Comparison of ENCODE assay signal across 8 mouse cellular contexts in genomic region chr11:57646940-57647339, GRCm38 (mm10). TPM values are rescaled to one million over a fixed set of nuclear protein-coding genes. Genes with fewer than 3 reads are reported as not detected.
DNase-seq lines count a peak whose midpoint lies in the region; ATAC-seq and TF ChIP-seq lines count a peak whose summit lies in the region.

No protein-coding gene starts in this region.

- H3K4me1 ChIP-seq in heart, embryonic 12.5 days (replicated peaks), result peaks cover 45% of the 10 kb centered on the region
- peaks cover 41% of the 10 kb centered on the region for H3K4me1 ChIP-seq in forebrain, embryonic 15.5 days
- peaks cover 28% of the 10 kb centered on the region for H3K4me1 ChIP-seq in liver, postnatal 0 days (ENCODE audit: insufficient read depth)

- H3K4me3 ChIP-seq in heart, embryonic 12.5 days, result peak overlapping the region; percentile 71
- H3K4me3 ChIP-seq in forebrain, embryonic 15.5 days, result no peak overlapping the region
- H3K4me3 ChIP-seq in liver, postnatal 0 days (ENCODE audit: low read depth, low read length), result peak overlapping the region; percentile 70

- H3K4me2 ChIP-seq in heart, embryonic 12.5 days, result peak overlapping the region; percentile 94
- peak overlapping the region; percentile 84; the same call in 1 of the 2 replicates for H3K4me2 ChIP-seq in forebrain, embryonic 15.5 days (replicated peaks)
- H3K4me2 ChIP-seq in liver, postnatal 0 days (ENCODE audit: low read depth, low read length), result peak overlapping the region; percentile 100

- no peak for DNase-seq in heart, postnatal 4 days
- DNase-seq in adrenal gland, postnatal 10 days, result peak; percentile 25
- no peak for DNase-seq in liver, postnatal 0 days
- no peak for DNase-seq in yolk sac, embryonic 10.5 days (ENCODE audit: low spot score)
- DNase-seq in ovary, postnatal 10 days (ENCODE audit: low spot score), result no peak
- DNase-seq in Muller cell, postnatal 12 days (ENCODE audit: inconsistent ontology term), result no peak

- TF ChIP-seq CTCF in liver, postnatal 0 days (IDR thresholded peaks at IDR 0.05; ENCODE audit: low read depth), result no peak

- ATAC-seq in heart, embryonic 12.5 days (ENCODE audit: insufficient number of reproducible peaks, low FRiP score), result no peak
- no peak for ATAC-seq in forebrain, embryonic 15.5 days (replicated peaks)
- ATAC-seq in liver, postnatal 0 days, result no peak

- WGBS in heart, embryonic 12.5 days, result 90% methylated on average over 8 of the region's 8 CpGs
- 91% methylated on average over 8 of the region's 8 CpGs for WGBS in forebrain, embryonic 15.5 days
- WGBS in liver, postnatal 0 days (ENCODE audit: insufficient replicate concordance), result 87% methylated on average over 8 of the region's 8 CpGs

- TF ChIP-seq EP300 in liver, postnatal 0 days (IDR thresholded peaks at IDR 0.05; ENCODE audit: low read depth), result no peak

- no peaks in the 10 kb centered on the region for H3K27me3 ChIP-seq in heart, embryonic 12.5 days (replicated peaks)
- H3K27me3 ChIP-seq in forebrain, embryonic 15.5 days, result no peaks in the 10 kb centered on the region
- no peaks in the 10 kb centered on the region for H3K27me3 ChIP-seq in liver, postnatal 0 days (ENCODE audit: insufficient read depth, low read length)

- H3K36me3 ChIP-seq in heart, embryonic 12.5 days, result no peaks in the 10 kb centered on the region
- no peaks in the 10 kb centered on the region for H3K36me3 ChIP-seq in forebrain, embryonic 15.5 days
- peaks cover 4% of the 10 kb centered on the region; the same call in 1 of the 2 replicates for H3K36me3 ChIP-seq in liver, postnatal 0 days (replicated peaks; ENCODE audit: insufficient read depth, low read length)

- H3K27ac ChIP-seq in heart, embryonic 12.5 days (ENCODE audit: poor library complexity, severe bottlenecking), result no peak overlapping the region
- H3K27ac ChIP-seq in forebrain, embryonic 15.5 days (replicated peaks), result no peak overlapping the region
- H3K27ac ChIP-seq in liver, postnatal 0 days (ENCODE audit: low read depth), result no peak overlapping the region

- 0 out of 2 replicates have a peak overlapping the region, but pooled peaks have one; percentile 4 for H3K9ac ChIP-seq in heart, embryonic 12.5 days
- H3K9ac ChIP-seq in forebrain, embryonic 15.5 days (replicated peaks), result no peak overlapping the region
- peak overlapping the region; percentile 76 for H3K9ac ChIP-seq in liver, postnatal 0 days (replicated peaks)

- H3K9me3 ChIP-seq in heart, embryonic 12.5 days (replicated peaks), result no peaks in the 10 kb centered on the region
- H3K9me3 ChIP-seq in forebrain, embryonic 15.5 days, result no peaks in the 10 kb centered on the region
- no peaks in the 10 kb centered on the region for H3K9me3 ChIP-seq in liver, postnatal 0 days (ENCODE audit: low read length)

RNA-seq across cellular contexts. Expression of gene Galnt10, which starts 1.7 kb away (rescaled TPM):
- 15.9 and 16.5 TPM in 2 replicates for polyA plus RNA-seq in heart, embryonic 12.5 days (2016; fragmentation: Nextera tagmentation; extraction: Ambion mirVana)
- total RNA-seq in heart, postnatal 4 days (2021), result 1 to 10 TPM; 8.2 to 9.1 TPM
- total RNA-seq in adrenal gland, postnatal 10 days (2021), result 10 to 100 TPM; 31.7 to 33.5 TPM
- polyA plus RNA-seq in forebrain, embryonic 15.5 days (2015; fragmentation: Nextera tagmentation; extraction: Ambion mirVana), result 14.3 and 15.3 TPM in 2 replicates
- polyA plus RNA-seq in liver, postnatal 0 days (2015; fragmentation: Nextera tagmentation; extraction: Ambion mirVana), result 6.5 and 8.2 TPM in 2 replicates
